Mouse (Mus musculus) layer of hippocampus, adult 9-11 months (tissue): ENCODE measurements at regions not wholly inside any gene's neighbourhood (a gene's known extent, or its start where the extent isn't known, plus 50 kb on each side); places are given as distances from the start of the nearest gene placed in this dataset.

Experiments
- DNase-seq: peaks from one replicate; pipeline ENCODE4 v3.0.0; 2022

- DNase-seq: peak; percentile 25
Observed at GRCm38 (mm10) chr11:15386229-15386628, 787.2 kb downstream of the Pom121l12 start.

DNA sequence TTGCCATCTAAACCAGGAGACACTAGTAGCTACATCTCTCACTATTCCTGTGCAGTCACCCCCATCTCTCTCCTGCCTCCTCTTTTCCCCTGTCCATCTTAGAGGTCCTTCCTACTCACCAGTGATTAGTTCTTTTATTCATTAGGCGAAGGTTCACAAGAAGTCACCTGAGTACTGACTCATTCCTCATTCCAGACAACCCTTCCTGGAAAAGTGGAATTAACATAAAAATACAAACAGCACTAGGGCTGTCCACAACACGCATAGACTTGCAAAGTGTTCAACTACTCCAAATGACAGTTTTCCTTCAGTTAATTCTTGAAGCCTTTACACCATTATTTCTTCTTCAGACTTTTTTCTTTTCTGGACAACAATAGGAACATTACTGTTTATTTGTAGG, 821.7 kb upstream of the Vstm2a start:
- no peak for DNase-seq
